Mouse (Mus musculus) erythroblast, embryonic 14.5 days (primary cell): ENCODE results near the gene Prr3.

Experiments
- GATA1 ChIP-seq: IDR thresholded peaks from 2 replicates; pipeline ENCODE4 v1.6.1; 2012; ENCODE audit warnings: low read length, inconsistent platforms, mixed read lengths
- TAL1 ChIP-seq: IDR thresholded peaks from 3 replicates; pipeline ENCODE4 v1.6.1; 2012; ENCODE audit warnings: low read length, inconsistent platforms, mixed read lengths

DNA sequence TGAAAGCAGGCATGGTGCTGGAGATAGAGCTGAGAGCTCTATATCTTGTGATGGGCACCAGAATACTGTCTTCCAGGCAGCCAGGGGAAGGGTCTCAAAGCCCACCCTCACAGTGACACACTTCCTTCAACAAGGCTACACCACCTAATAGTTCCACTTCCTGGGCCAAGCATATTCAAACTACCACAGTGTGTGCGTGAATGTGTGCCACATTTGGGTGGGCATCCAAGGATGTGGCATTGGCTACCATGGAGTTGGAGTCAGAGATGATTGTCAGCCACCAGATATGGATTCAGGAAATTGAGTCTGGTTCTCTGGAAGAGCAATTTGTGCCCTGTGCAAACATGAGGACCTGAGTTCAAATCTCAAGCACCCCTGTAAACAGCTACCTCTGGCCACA is 41.3 kb upstream of the Prr3 start:
- TF ChIP-seq GATA1, result no peak
- no peak for TF ChIP-seq TAL1
